Comparison of ENCODE assay signal across 14 mouse cellular contexts in genomic region chr15:85366938-85367337, GRCm38 (mm10).
"Had no signal": no experiment of that assay in that cellular context is flagged by ENCODE, and none has a peak within 500 bp of the region (broad histone marks: within the 10 kb centered on the region; RNA-seq: fewer than 3 reads in every experiment).

No protein-coding gene starts in this region.

- H3K4me3 ChIP-seq: hindbrain, embryonic 15.5 days; left cerebral cortex, adult 2 months; limb, embryonic 12.5 days; midbrain, embryonic 12.5 days; neural tube, embryonic 13.5 days had no signal

- DNase-seq: kidney, adult 8-10 months; kidney, postnatal 25 days; liver; lung, adult 18-20 months; retina, postnatal 1 day; thymus, adult 18-20 months; thymus, postnatal 14 days had no signal

- H3K27ac ChIP-seq: hindbrain, embryonic 15.5 days; left cerebral cortex, adult 2 months; limb, embryonic 12.5 days; liver, embryonic 14.5 days; midbrain, embryonic 12.5 days; neural tube, embryonic 13.5 days; stomach, postnatal 0 days had no signal
